Mouse (Mus musculus) ES-E14 (cell line): Measurements from ENCODE around the gene H1fx. TPM values are rescaled to one million over a fixed set of nuclear protein-coding genes. Genes with fewer than 3 reads are reported as not detected.
A peak's percentile ranks its signal among the peaks of the same experiment; 100 is the strongest.

Source experiments
- DNase-seq: peaks from one replicate; pipeline ENCODE4 v3.0.0-alpha.2; 2013; ENCODE audit warnings: low read depth, low spot score
- H3K27ac ChIP-seq: 2 replicates; pipeline ENCODE4 v1.5.1; 2012; ENCODE audit warnings: low read depth, mild to moderate bottlenecking, low read length, moderate library complexity, mixed read lengths; ENCODE audit not compliant: poor library complexity, insufficient read depth, severe bottlenecking
- H3K36me3 ChIP-seq: 2 replicates; pipeline ENCODE4 v1.6.1; 2012; ENCODE audit warnings: mild to moderate bottlenecking, low read length, moderate library complexity, mixed read lengths; ENCODE audit not compliant: control insufficient read depth, poor library complexity, insufficient read depth, severe bottlenecking
- H3K4me1 ChIP-seq, 2 experiments: fragments of 150-350 bp in 1 of 2; sonication (generic) in 1 of 2; 2 replicates each; pipeline ENCODE4 v1.6.1; 2012; ENCODE audit warnings: low read length in 2 of 2, mild to moderate bottlenecking in 1 of 2, mixed read lengths in 1 of 2; ENCODE audit not compliant: control insufficient read depth in 2 of 2, insufficient read depth in 2 of 2, poor library complexity in 1 of 2
- H3K4me3 ChIP-seq, 2 experiments: fragments of 150-350 bp in 1 of 2; sonication (generic) in 1 of 2; 2 replicates each; pipeline ENCODE4 v1.5.1; 2012; ENCODE audit warnings: low read length in 2 of 2, low read depth in 1 of 2, mild to moderate bottlenecking in 1 of 2, mixed read lengths in 1 of 2; ENCODE audit not compliant: insufficient read depth in 1 of 2, poor library complexity in 1 of 2, severe bottlenecking in 1 of 2
- H3K9ac ChIP-seq: 2 replicates; pipeline ENCODE4 v1.6.1; 2012; ENCODE audit warnings: low read depth, mild to moderate bottlenecking, low read length, mixed read lengths; ENCODE audit not compliant: poor library complexity, insufficient read depth, severe bottlenecking
- H3K9me3 ChIP-seq: fragments of 150-350 bp; sonication (generic); 2 replicates; pipeline ENCODE4 v1.6.1; 2012; ENCODE audit warnings: low read depth, mild to moderate bottlenecking, low read length; ENCODE audit not compliant: control insufficient read depth, insufficient read depth
- CHD2 ChIP-seq: IDR thresholded peaks from 2 replicates; pipeline ENCODE4 v1.6.1; 2014; ENCODE audit warnings: mild to moderate bottlenecking, low read depth, low read length, inconsistent platforms
- HCFC1 ChIP-seq: IDR thresholded peaks from 2 replicates; pipeline ENCODE4 v1.6.1; 2012; ENCODE audit warnings: low read length, inconsistent platforms, borderline replicate concordance; ENCODE audit not compliant: insufficient read depth
- MAFK ChIP-seq: IDR thresholded peaks from 2 replicates; pipeline ENCODE4 v1.6.1; 2014; ENCODE audit warnings: mild to moderate bottlenecking, low read depth, low read length, inconsistent platforms; ENCODE audit not compliant: insufficient read depth
- ZC3H11A ChIP-seq: IDR thresholded peaks from 2 replicates; pipeline ENCODE4 v1.6.1; 2012; ENCODE audit warnings: low read depth, mild to moderate bottlenecking, inconsistent platforms, low read length, borderline replicate concordance
- ZNF384 ChIP-seq: IDR thresholded peaks from 2 replicates; pipeline ENCODE4 v1.6.1; 2012; ENCODE audit warnings: low read depth, low read length, inconsistent platforms
- in situ Hi-C, 2 experiments: fragments of 600-800 bp; cut with MboI; formaldehyde crosslinking; loops; one replicate each; pipeline ENCODE4 v1.15.1; 2025; ENCODE audit warnings: low sequenced_read_pairs in 2 of 2, inconsistent platforms in 1 of 2; ENCODE audit not compliant: unreplicated experiment in 2 of 2
- total RNA-seq: library from RNA; depleted of rRNA; stranded (reverse); fragments of 300-350 nt; gene quantifications from 2 replicates; pipeline ENCODE4 v1.2.3, GENCODE M21; 2012; rRNA removed

The H1fx gene
- total RNA-seq, result 13.6 and 14.0 TPM in 2 replicates

GRCm38 (mm10) chr6:87981547-87982256, at the start of gene H1fx:
Gene H1fx (minus strand): TSS chr6:87981637.
- peak within 1 kb of the TSS; percentile 34; the same call in 1 of the 2 replicates for H3K27ac ChIP-seq
- peak within 1 kb of the TSS; percentile 91 to 93 for H3K4me3 ChIP-seq
- H3K4me1 ChIP-seq, result peaks cover 0 to 7% of the 10 kb centered on the region in 2 experiments; a peak in 1 of 4 replicates
- no peaks in the 10 kb centered on the region for H3K9me3 ChIP-seq
- DNase-seq, result peak; percentile 59
- in situ Hi-C loops, result no loop called here
- peaks cover 5% of the 10 kb centered on the region; the same call in 1 of the 2 replicates for H3K36me3 ChIP-seq
- TF ChIP-seq HCFC1, result peak; percentile 63
- TF ChIP-seq MAFK, result no peak
- peak within 1 kb of the TSS; percentile 86 for H3K9ac ChIP-seq

DNA sequence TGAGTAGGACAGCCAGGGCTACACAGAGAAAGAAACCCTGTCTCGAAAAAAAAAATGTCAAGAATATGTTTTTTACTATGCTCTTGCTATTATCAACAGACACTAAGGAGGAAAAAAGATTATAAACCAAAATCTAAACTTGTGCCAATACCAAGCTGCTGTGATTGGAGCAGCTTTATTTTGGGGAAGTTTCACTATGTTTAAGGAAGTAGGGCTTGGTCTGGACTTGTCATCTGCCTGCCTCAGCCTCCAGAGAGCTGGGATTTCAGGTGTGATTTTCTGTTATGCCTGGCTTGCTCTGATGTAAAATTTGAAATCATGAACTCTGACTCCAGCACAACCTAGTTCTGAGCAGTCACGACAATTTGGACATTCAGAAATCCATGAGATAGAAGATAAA, 49.0 kb upstream of the H1fx start:
- no peak overlapping the region for H3K9ac ChIP-seq
- H3K36me3 ChIP-seq, result peaks cover 4% of the 10 kb centered on the region
- no peaks in the 10 kb centered on the region for H3K9me3 ChIP-seq
- in situ Hi-C loops, result no loop called here
- DNase-seq, result no peak
- no peak overlapping the region for H3K4me3 ChIP-seq
- TF ChIP-seq ZC3H11A (no peak), ZNF384 (no peak), MAFK (no peak), CHD2 (no peak), HCFC1 (no peak)
- H3K27ac ChIP-seq, result no peak overlapping the region
- H3K4me1 ChIP-seq, result peaks cover 6 to 8% of the 10 kb centered on the region in 2 experiments

DNA sequence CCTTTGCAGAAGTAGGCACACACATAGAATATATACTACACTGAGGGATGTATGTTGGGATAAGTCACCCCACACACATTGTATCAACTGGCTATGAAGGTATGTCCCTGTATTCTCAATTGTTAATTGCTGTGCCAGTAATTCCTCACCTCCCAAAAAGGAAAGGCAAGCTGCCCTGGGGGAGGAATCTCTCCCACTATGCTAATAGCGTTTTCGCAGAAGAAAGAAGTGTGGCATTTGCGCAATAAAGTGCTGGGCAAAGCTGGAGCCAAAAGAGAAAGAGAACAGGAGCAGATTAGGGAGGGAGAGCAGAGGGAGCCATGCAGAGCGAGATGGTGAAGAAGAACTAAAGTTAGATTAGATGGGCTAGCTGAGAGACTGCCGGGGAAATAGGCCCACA, 46.0 kb upstream of the H1fx start:
- H3K4me1 ChIP-seq, result peaks cover 6 to 8% of the 10 kb centered on the region in 2 experiments
- no peak overlapping the region for H3K4me3 ChIP-seq
- DNase-seq, result no peak
- TF ChIP-seq HCFC1 (no peak), MAFK (no peak), ZNF384 (no peak), CHD2 (no peak), ZC3H11A (no peak)
- in situ Hi-C loops, result no loop called here
- no peaks in the 10 kb centered on the region for H3K9me3 ChIP-seq
- peaks cover 4% of the 10 kb centered on the region for H3K36me3 ChIP-seq
- H3K9ac ChIP-seq, result 0 out of 2 replicates have a peak overlapping the region, but pooled peaks have one; percentile 20
- H3K27ac ChIP-seq, result no peak overlapping the region; the same call in 1 of the 2 replicates

- peaks cover 4% of the 10 kb centered on the region for H3K36me3 ChIP-seq
- in situ Hi-C loops, result no loop called here
- TF ChIP-seq ZC3H11A (no peak), MAFK (no peak), ZNF384 (no peak), HCFC1 (no peak), CHD2 (no peak)
- H3K9ac ChIP-seq, result no peak overlapping the region
- H3K4me1 ChIP-seq, result peaks cover 6 to 10% of the 10 kb centered on the region in 2 experiments
- H3K9me3 ChIP-seq, result no peaks in the 10 kb centered on the region
- DNase-seq, result no peak
- no peak overlapping the region for H3K4me3 ChIP-seq
- no peak overlapping the region for H3K27ac ChIP-seq
Observed at GRCm38 (mm10) chr6:88023316-88023890, 42.0 kb upstream of the H1fx start.

GRCm38 (mm10) chr6:88019154-88019553, 37.7 kb upstream of the H1fx start:
- Histone ChIP-seq H3K9ac (no peak overlapping the region), H3K9me3 (no peaks in the 10 kb centered on the region), H3K36me3 (peaks cover 2% of the 10 kb centered on the region; the same call in 1 of the 2 replicates), H3K4me3 (no peak overlapping the region), H3K27ac (no peak overlapping the region; the same call in 1 of the 2 replicates), H3K4me1 (peaks cover 0 to 15% of the 10 kb centered on the region in 2 experiments; a peak in 2 of 4 replicates)
- TF ChIP-seq ZC3H11A (no peak), ZNF384 (no peak), CHD2 (no peak), MAFK (no peak), HCFC1 (no peak)
- no peak for DNase-seq
- in situ Hi-C loops, result no loop called here
